Mouse (Mus musculus): ENCODE results near the gene Lyzl4.

Gene Lyzl4

DNA sequence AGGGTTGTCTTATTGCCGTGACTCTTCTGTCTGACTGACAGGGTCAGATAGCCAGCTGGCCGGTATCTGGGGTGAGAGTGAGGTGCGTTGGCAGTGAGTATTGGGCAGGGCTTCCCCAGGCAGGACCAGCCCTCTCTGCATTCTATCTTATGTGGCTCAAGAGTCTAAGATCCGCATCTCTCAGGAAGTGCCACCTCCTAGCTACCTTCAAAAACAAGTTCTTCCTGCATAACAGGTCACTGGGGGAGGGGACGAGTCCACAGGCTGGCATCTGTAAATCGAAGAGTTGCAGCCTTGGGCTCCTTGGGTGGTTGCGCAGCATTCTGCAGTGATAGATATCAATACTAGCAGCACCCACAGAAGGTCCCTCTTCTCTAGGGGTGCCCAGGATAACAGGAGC lies 5.1 kb upstream of the Lyzl4 start:
- no peak for DNase-seq

DNA sequence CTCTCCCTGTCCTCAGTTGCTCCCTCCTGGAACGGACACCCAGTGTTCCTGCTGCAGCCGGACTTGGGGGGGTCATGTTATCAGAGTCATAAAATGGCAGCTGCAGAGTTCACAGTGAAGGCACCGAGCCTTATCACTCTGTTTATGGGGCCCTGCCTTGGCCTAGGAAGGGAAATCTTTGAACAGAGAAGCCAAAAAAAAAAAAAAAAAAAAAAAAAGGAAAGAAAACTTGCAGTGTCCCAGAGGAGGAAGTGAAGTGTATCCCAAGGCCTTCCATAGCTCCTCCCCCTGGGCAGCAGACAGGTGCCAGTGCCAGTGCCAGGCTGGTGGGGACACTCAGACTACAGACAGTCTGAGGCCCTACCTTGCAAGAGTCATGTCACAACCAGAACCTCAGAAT lies 3.0 kb upstream of the Lyzl4 start:
- DNase-seq = peak; percentile 42

- DNase-seq = peak; percentile 81
These were observed 695 bp upstream of the Lyzl4 start, which contains the start of gene Vipr1 for GRCm38 (mm10) chr9:121642401-121643181. Gene Vipr1, plus strand, starts transcription at chr9:121642716.

- peak; percentile 43 for DNase-seq
These were observed 521 bp downstream of the Lyzl4 start for GRCm38 (mm10) chr9:121641235-121641915.

GRCm38 (mm10) chr9:121639790-121640189 lies 2.1 kb downstream of the Lyzl4 start:
- DNase-seq = no peak

- no peak for DNase-seq
These were observed 5.9 kb downstream of the Lyzl4 start for GRCm38 (mm10) chr9:121635835-121636576.

GRCm38 (mm10) chr9:121633306-121633705 lies 8.6 kb downstream of the Lyzl4 start:
- DNase-seq = no peak

DNA sequence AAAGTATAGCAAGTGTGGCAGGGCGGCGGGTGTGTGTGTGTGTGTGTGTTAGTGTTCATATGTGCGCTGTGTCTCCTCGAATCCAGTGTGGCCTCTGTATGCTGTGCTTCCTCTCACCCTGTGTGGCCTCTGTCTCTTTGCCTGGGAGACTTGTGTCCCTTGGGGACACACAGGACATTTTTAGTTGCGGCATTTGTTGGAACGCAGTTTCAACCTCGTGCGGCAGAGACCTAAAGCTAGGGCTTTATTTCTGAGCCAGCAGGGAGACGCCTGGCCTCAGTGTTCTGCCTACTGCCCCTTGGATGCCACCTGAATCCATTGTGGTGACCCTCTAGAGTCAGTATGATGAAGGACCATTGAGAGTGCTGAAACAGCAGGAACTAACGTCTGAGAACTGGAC lies 9.0 kb downstream of the Lyzl4 start:
- DNase-seq = no peak

GRCm38 (mm10) chr9:121631946-121632345 lies 9.9 kb downstream of the Lyzl4 start:
- DNase-seq = no peak

- no peak for DNase-seq
These were observed 11.3 kb downstream of the Lyzl4 start for GRCm38 (mm10) chr9:121630627-121631026.

- no peak for DNase-seq
These were observed 17.0 kb downstream of the Lyzl4 start for GRCm38 (mm10) chr9:121624920-121625319.

DNA sequence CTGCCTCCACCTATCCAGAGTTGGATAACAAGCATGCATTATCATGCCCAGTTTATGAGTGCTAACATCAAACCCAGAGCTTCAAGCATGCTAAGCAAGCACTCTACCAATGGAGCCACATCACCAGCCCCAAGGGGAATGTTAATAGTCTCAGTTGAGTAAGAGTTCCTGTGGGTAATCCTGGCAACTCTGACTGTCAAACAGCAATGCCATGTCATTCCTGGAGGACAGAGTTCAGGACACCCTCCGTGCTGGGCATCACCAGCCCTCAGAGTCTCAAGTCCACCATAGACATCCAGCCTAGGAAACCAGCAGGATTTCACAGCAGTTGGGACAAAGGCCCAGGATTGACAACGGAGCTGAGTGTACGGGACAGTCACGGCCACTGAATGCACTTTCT lies 18.7 kb downstream of the Lyzl4 start:
- DNase-seq = no peak

DNA sequence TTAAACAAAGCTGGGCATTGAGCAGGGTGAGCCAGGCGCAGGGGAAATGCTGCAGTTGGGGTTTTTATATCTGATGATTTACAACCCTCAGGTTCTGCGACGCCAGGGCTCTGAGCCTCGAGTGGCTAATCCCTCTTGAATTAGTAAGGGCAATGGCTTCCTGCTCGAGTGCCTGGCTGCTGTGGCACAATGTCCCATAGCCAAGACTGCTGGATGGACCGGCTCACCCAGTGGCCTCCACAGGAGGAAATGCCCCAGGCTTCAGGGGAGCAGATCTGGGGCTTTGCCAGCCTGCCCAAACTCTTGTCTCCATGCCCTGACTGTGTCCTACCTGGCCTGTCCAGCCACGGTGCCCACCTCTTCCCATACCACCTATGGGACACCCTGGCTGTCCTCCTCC lies 22.5 kb downstream of the Lyzl4 start:
- DNase-seq = no peak

GRCm38 (mm10) chr9:121616471-121616870 lies 25.4 kb downstream of the Lyzl4 start:
- no peak for DNase-seq

DNA sequence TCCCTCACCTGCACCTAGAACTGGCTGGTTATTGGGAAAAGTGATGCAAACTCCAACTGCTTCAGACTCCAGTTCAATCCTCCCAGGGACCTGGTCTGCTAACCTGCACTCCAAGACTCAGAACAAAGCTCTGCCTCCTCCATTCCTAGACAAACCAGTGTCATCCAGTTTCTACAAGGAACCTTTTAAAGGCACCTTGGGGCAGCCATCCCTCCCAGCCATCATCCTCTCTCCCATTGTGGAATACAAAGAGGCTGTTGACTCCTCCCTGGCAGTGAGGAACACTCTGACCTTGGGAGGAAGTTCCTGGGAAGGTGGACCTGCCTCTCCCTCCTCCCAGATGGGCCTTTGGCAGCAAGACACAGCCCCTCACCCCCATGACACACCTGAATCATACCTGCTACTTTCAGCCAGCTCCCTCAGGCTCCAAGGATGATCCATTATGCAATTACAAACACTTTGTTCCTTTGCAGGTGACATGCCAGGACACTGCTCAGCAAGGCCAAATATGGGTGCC lies 27.6 kb downstream of the Lyzl4 start:
- no peak for DNase-seq

GRCm38 (mm10) chr9:121613192-121613591 lies 28.7 kb downstream of the Lyzl4 start:
- DNase-seq = no peak

GRCm38 (mm10) chr9:121609381-121609780 lies 32.5 kb downstream of the Lyzl4 start:
- no peak for DNase-seq

GRCm38 (mm10) chr9:121606498-121607096 lies 35.3 kb downstream of the Lyzl4 start:
- no peak for DNase-seq

GRCm38 (mm10) chr9:121605414-121606278 lies 36.2 kb downstream of the Lyzl4 start:
- peak; percentile 86 for DNase-seq

- no peak for DNase-seq
These were observed 39.5 kb downstream of the Lyzl4 start for GRCm38 (mm10) chr9:121602381-121602780.

- peak; percentile 25 for DNase-seq
These were observed 41.0 kb downstream of the Lyzl4 start for GRCm38 (mm10) chr9:121600861-121601427.
